Mouse (Mus musculus): Measurements from ENCODE around the gene Vmn2r24. TPM values are rescaled to one million over a fixed set of nuclear protein-coding genes. Genes with fewer than 3 reads are reported as not detected.

Gene Vmn2r24
- total and polyA plus RNA-seq, 2 experiments, result not detected

Other genes starting within 250 kb of the Vmn2r24 start
- not detected in 2 replicates for gene Vmn2r21, start 245.5 kb upstream of the Vmn2r24 start, total RNA-seq (2014; rRNA removed)
- gene Vmn2r21, start 245.5 kb upstream of the Vmn2r24 start, polyA plus RNA-seq (2012; rRNA removed), result not detected in 2 replicates
- not detected in 2 replicates for gene Vmn2r22, start 128.2 kb upstream of the Vmn2r24 start, total RNA-seq (2014; rRNA removed)
- not detected in 2 replicates for gene Vmn2r22, start 128.2 kb upstream of the Vmn2r24 start, polyA plus RNA-seq (2012; rRNA removed)
- gene Vmn2r23, start 76.2 kb upstream of the Vmn2r24 start, total RNA-seq (2014; rRNA removed), result not detected in 2 replicates
- gene Vmn2r23, start 76.2 kb upstream of the Vmn2r24 start, polyA plus RNA-seq (2012; rRNA removed), result not detected in 2 replicates
- gene Vmn2r25, start 74.6 kb downstream of the Vmn2r24 start, total RNA-seq (2014; rRNA removed), result not detected in 2 replicates
- gene Vmn2r25, start 74.6 kb downstream of the Vmn2r24 start, polyA plus RNA-seq (2012; rRNA removed), result not detected in 2 replicates
- gene Vmn2r26, start 245.7 kb downstream of the Vmn2r24 start, total RNA-seq (2014; rRNA removed), result not detected in 2 replicates
- gene Vmn2r26, start 245.7 kb downstream of the Vmn2r24 start, polyA plus RNA-seq (2012; rRNA removed), result not detected in 2 replicates